Mouse (Mus musculus): ENCODE measurements around the gene Stx18. TPM values are rescaled to one million over a fixed set of nuclear protein-coding genes. Genes with fewer than 3 reads are reported as not detected.

Gene Stx18
- total RNA-seq, 2 experiments from 2014 or later = 17.3 to 18.7 TPM

Other genes with a start within 250 kb of the Stx18 start
- 1 to 10 TPM; 3.7 to 4.3 TPM for gene Msx1, start 214.2 kb upstream of the Stx18 start, total RNA-seq (2021)
- gene Nsg1, start 121.2 kb downstream of the Stx18 start, total RNA-seq (2021) = 1 to 10 TPM; 7.6 to 9.5 TPM
- gene Zbtb49, start 181.7 kb downstream of the Stx18 start, total RNA-seq (2021) = 1 to 10 TPM; 3.9 to 4.4 TPM
- 10 to 100 TPM; 18.7 to 19.0 TPM for gene Lyar, start 181.7 kb downstream of the Stx18 start, total RNA-seq (2021)
- gene Tmem128, start 221.4 kb downstream of the Stx18 start, total RNA-seq (2021) = 10 to 100 TPM; 15.6 to 15.8 TPM
- 1 to 10 TPM in 1 of 2 experiments, under 1 TPM in 1; 0.16 to 1.1 TPM for gene Otop1, start 237.2 kb downstream of the Stx18 start, total RNA-seq (2021)